Mouse (Mus musculus): ENCODE data around the gene Drap1. TPM values are rescaled to one million over a fixed set of nuclear protein-coding genes. Genes with fewer than 3 reads are reported as not detected.

The Drap1 gene
- total and polyA plus RNA-seq, 3 experiments: 183 to 307 TPM; not detected in 1

GRCm38 (mm10) chr19:5422267-5422666 is 2.5 kb downstream of the Drap1 start:
- peaks cover 0 to 13% of the 10 kb centered on the region in 2 experiments; a peak in 1 of 4 replicates for H3K4me1 ChIP-seq (ENCODE audit: control insufficient read depth in 1 of 2, insufficient read depth in 2 of 2, low read length in 2 of 2)
- DNase-seq (ENCODE audit: low read depth, low spot score): no peak
- H3K27me3 ChIP-seq (ENCODE audit: control insufficient read depth in 1 of 2, insufficient read depth in 2 of 2, low read length in 2 of 2): no peaks in the 10 kb centered on the region
- no peak overlapping the region for H3K27ac ChIP-seq (ENCODE audit: control insufficient read depth, low read depth, low read length)
- peaks cover 0 to 2% of the 10 kb centered on the region in 2 experiments; a peak in 2 of 4 replicates for H3K36me3 ChIP-seq (ENCODE audit: control insufficient read depth in 1 of 2, insufficient read depth in 2 of 2, low read length in 2 of 2)
- TF ChIP-seq POLR2AphosphoS2 (IDR thresholded peaks at IDR 0.05; ENCODE audit: low read length) (no peak), TBP (IDR thresholded peaks at IDR 0.05; ENCODE audit: low read depth, low read length) (no peak), TAL1 (IDR thresholded peaks at IDR 0.05; ENCODE audit: low read length) (no peak), E2F4 (IDR thresholded peaks at IDR 0.05; ENCODE audit: borderline replicate concordance, low read depth, low read length) (no peak), SMC3 (IDR thresholded peaks at IDR 0.05; ENCODE audit: low read depth, low read length) (no peak), UBTF (IDR thresholded peaks at IDR 0.05; ENCODE audit: borderline replicate concordance, insufficient read depth, low read depth, low read length) (no peak), POLR2A (IDR thresholded peaks at IDR 0.05; ENCODE audit: control insufficient read depth in 1 of 2, insufficient read depth in 1 of 2, low read depth in 1 of 2, low read length in 2 of 2, poor library complexity in 1 of 2) (no peak), ZNF384 (IDR thresholded peaks at IDR 0.05; ENCODE audit: low read depth, low read length) (no peak), CTCF (IDR thresholded peaks at IDR 0.05 in 2 of 3, conservative IDR thresholded peaks at IDR 0.05 in 1 of 3; ENCODE audit: control insufficient read depth in 1 of 3, insufficient read depth in 1 of 3, low read depth in 2 of 3, low read length in 3 of 3, poor library complexity in 1 of 3, severe bottlenecking in 1 of 3) (no peak), RAD21 (IDR thresholded peaks at IDR 0.05; ENCODE audit: low read depth, low read length) (no peak)
- no peak overlapping the region for H3K9ac ChIP-seq (ENCODE audit: control insufficient read depth, low read depth, low read length, poor library complexity, severe bottlenecking)
- H3K4me3 ChIP-seq (ENCODE audit: control insufficient read depth in 1 of 2, insufficient read depth in 1 of 2, low read depth in 2 of 2, low read length in 2 of 2): no peak overlapping the region
- H3K9me3 ChIP-seq (replicated peaks; ENCODE audit: insufficient read depth, low read length): no peaks in the 10 kb centered on the region
- H3K79me2 ChIP-seq (ENCODE audit: control insufficient read depth, insufficient read depth, low read length, poor library complexity): peaks cover 24% of the 10 kb centered on the region

- no peak for DNase-seq (ENCODE audit: low read depth, low spot score)
- Histone ChIP-seq H3K4me1 (ENCODE audit: control insufficient read depth in 1 of 2, insufficient read depth in 2 of 2, low read length in 2 of 2) (peaks cover 0 to 13% of the 10 kb centered on the region in 2 experiments; a peak in 1 of 4 replicates), H3K27ac (ENCODE audit: control insufficient read depth, low read depth, low read length) (no peak overlapping the region), H3K36me3 (ENCODE audit: control insufficient read depth in 1 of 2, insufficient read depth in 2 of 2, low read length in 2 of 2) (peaks cover 0 to 2% of the 10 kb centered on the region in 2 experiments; a peak in 2 of 4 replicates), H3K79me2 (ENCODE audit: control insufficient read depth, insufficient read depth, low read length, poor library complexity) (peaks cover 24% of the 10 kb centered on the region), H3K9ac (ENCODE audit: control insufficient read depth, low read depth, low read length, poor library complexity, severe bottlenecking) (no peak overlapping the region), H3K4me3 (ENCODE audit: control insufficient read depth in 1 of 2, insufficient read depth in 1 of 2, low read depth in 2 of 2, low read length in 2 of 2) (no peak overlapping the region), H3K9me3 (replicated peaks; ENCODE audit: insufficient read depth, low read length) (no peaks in the 10 kb centered on the region), H3K27me3 (ENCODE audit: control insufficient read depth in 1 of 2, insufficient read depth in 2 of 2, low read length in 2 of 2) (no peaks in the 10 kb centered on the region)
- TF ChIP-seq POLR2A (IDR thresholded peaks at IDR 0.05; ENCODE audit: control insufficient read depth in 1 of 2, insufficient read depth in 1 of 2, low read depth in 1 of 2, low read length in 2 of 2, poor library complexity in 1 of 2) (no peak), ZKSCAN1 (IDR thresholded peaks at IDR 0.05; ENCODE audit: low read depth, low read length) (no peak), POLR2AphosphoS5 (IDR thresholded peaks at IDR 0.05; ENCODE audit: borderline replicate concordance, low read depth, low read length) (no peak), BHLHE40 (IDR thresholded peaks at IDR 0.05; ENCODE audit: borderline replicate concordance, low read depth, low read length) (no peak), SMC3 (IDR thresholded peaks at IDR 0.05; ENCODE audit: low read depth, low read length) (no peak)
Measured at GRCm38 (mm10) chr19:5421784-5422183, 3.0 kb downstream of the Drap1 start.

GRCm38 (mm10) chr19:5420579-5420978 is 4.2 kb downstream of the Drap1 start:
- Histone ChIP-seq H3K79me2 (ENCODE audit: control insufficient read depth, insufficient read depth, low read length, poor library complexity) (peaks cover 15% of the 10 kb centered on the region), H3K9ac (ENCODE audit: control insufficient read depth, low read depth, low read length, poor library complexity, severe bottlenecking) (no peak overlapping the region), H3K9me3 (replicated peaks; ENCODE audit: insufficient read depth, low read length) (no peaks in the 10 kb centered on the region), H3K27me3 (ENCODE audit: control insufficient read depth in 1 of 2, insufficient read depth in 2 of 2, low read length in 2 of 2) (no peaks in the 10 kb centered on the region), H3K27ac (ENCODE audit: control insufficient read depth, low read depth, low read length) (no peak overlapping the region), H3K36me3 (ENCODE audit: control insufficient read depth in 1 of 2, insufficient read depth in 2 of 2, low read length in 2 of 2) (peaks cover 0 to 2% of the 10 kb centered on the region in 2 experiments; a peak in 2 of 4 replicates), H3K4me1 (ENCODE audit: control insufficient read depth in 1 of 2, insufficient read depth in 2 of 2, low read length in 2 of 2) (peaks cover 0 to 7% of the 10 kb centered on the region in 2 experiments; a peak in 1 of 4 replicates), H3K4me3 (ENCODE audit: control insufficient read depth in 1 of 2, insufficient read depth in 1 of 2, low read depth in 2 of 2, low read length in 2 of 2) (no peak overlapping the region)
- DNase-seq (ENCODE audit: low read depth, low spot score): no peak
- no peak for TF ChIP-seq CHD1 (IDR thresholded peaks at IDR 0.05; ENCODE audit: low read depth, low read length)
